In the genomic region with DNA sequence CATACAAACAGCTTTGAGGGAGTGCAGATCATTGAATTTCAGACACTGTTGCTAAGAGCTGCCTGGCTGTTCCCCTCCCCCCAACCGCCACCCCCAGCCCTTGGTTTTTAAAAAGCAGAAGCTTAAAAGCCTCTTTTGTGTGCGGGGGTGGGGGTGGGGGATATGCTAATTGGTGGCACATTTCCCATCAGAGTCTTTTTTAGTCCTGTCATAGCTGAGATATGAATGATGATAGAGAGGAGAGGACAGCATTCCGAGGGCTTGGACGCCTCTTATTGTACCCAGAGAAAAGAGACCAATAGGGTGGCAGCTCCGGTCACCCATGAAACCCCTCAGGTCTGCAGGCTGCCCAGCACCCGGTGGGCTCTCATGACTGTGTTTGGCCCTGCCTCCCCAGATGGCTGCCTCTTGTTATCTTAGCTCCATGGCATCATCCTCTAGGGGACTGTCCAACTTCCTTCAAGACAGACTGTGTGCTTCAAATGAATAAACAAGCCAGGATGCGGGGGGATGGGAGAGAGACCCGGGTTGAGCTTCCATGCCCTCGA, we compare ENCODE assay signal across 8 mouse cellular contexts.
DNase-seq lines count a peak whose midpoint lies in the region; ATAC-seq lines count a peak whose summit lies in the region.

No protein-coding gene starts in this region.

- ATAC-seq in hematopoietic stem cell, adult 5-6 weeks (replicated peaks in 1 of 2; ENCODE audit: insufficient read depth in 1 of 2, low FRiP score in 2 of 2, low TSS enrichment in 1 of 2, low read depth in 1 of 2, poor library complexity in 2 of 2, severe bottlenecking in 2 of 2): peak; percentile 80 to 91; a peak in 3 of 4 replicates
- ATAC-seq in megakaryocyte, adult 5-6 weeks (ENCODE audit: poor library complexity, severe bottlenecking): peak; percentile 86

- peak; percentile 44 to 57 for DNase-seq in layer of hippocampus, postnatal 10 days (ENCODE audit: low spot score in 2 of 2)
- DNase-seq in layer of hippocampus, postnatal 25 days (ENCODE audit: extremely low spot score in 1 of 2, low spot score in 1 of 2): no peak
- peak; percentile 62 for DNase-seq in brain, adult 2 months (ENCODE audit: low read depth, low spot score)
- no peak for DNase-seq in testis, postnatal 10 days (ENCODE audit: low spot score)
- no peak for DNase-seq in cerebellum, adult 9-11 months
- no peak for DNase-seq in cerebellum, adult 8-10 months

Comparison
In these comparisons a context has a peak if more than half of its experiments do, and no peak if none do; other contexts are left out.
1. DNase-seq: peak in layer of hippocampus, postnatal 10 days (2 of 2) and brain, adult 2 months (single experiment); none in layer of hippocampus, postnatal 25 days (0 of 2), testis, postnatal 10 days (single experiment), cerebellum, adult 9-11 months (single experiment) and cerebellum, adult 8-10 months (single experiment).